Mouse (Mus musculus) limb, embryonic 14.5 days (tissue): ENCODE measurements at regions not wholly inside any gene's neighbourhood (a gene's known extent, or its start where the extent isn't known, plus 50 kb on each side); places are given as distances from the start of the nearest gene placed in this dataset.
A peak's percentile ranks its signal among the peaks of the same experiment; 100 is the strongest.

ENCODE experiments used
- ATAC-seq: fragments of 200-750 bp; cut with Nextera tagmentation; 2 replicates; pipeline ENCODE4 v1.8.0; 2017; ENCODE audit warnings: low read depth, moderate number of reproducible peaks, moderate TSS enrichment; ENCODE audit not compliant: low FRiP score
- DNase-seq: peaks from one replicate; pipeline ENCODE4 v3.0.0-alpha.2; 2015; ENCODE audit warnings: low spot score
- H3K27ac ChIP-seq: fragments of 300-500 bp; sonication (generic); replicated peaks from 2 replicates; pipeline ENCODE4 v1.5.1; 2014; ENCODE audit warnings: low read depth, mild to moderate bottlenecking, low read length, moderate library complexity, mixed read lengths
- H3K27me3 ChIP-seq: fragments of 300-500 bp; sonication (generic); 2 replicates; pipeline ENCODE4 v1.6.1; 2014; ENCODE audit warnings: low read length, mixed read lengths; ENCODE audit not compliant: control insufficient read depth, insufficient read depth
- H3K36me3 ChIP-seq: fragments of 300-500 bp; sonication (generic); 2 replicates; pipeline ENCODE4 v1.6.1; 2014; ENCODE audit warnings: mild to moderate bottlenecking, low read length, moderate library complexity, mixed read lengths; ENCODE audit not compliant: control insufficient read depth, insufficient read depth
- H3K4me1 ChIP-seq: fragments of 300-500 bp; sonication (generic); 2 replicates; pipeline ENCODE4 v1.6.1; 2014; ENCODE audit warnings: antibody characterized with exemption, low read length, mixed read lengths; ENCODE audit not compliant: control insufficient read depth, insufficient read depth
- H3K4me2 ChIP-seq: fragments of 300-500 bp; sonication (generic); replicated peaks from 2 replicates; pipeline ENCODE4 v1.6.1; 2014; ENCODE audit warnings: low read depth, mild to moderate bottlenecking, low read length, moderate library complexity; ENCODE audit not compliant: severe bottlenecking
- H3K4me3 ChIP-seq: fragments of 300-500 bp; sonication (generic); replicated peaks from 2 replicates; pipeline ENCODE4 v1.5.1; 2014; ENCODE audit warnings: low read length
- H3K9ac ChIP-seq: fragments of 300-500 bp; sonication (generic); 2 replicates; pipeline ENCODE4 v1.6.1; 2014; ENCODE audit warnings: mild to moderate bottlenecking, low read depth, low read length, moderate library complexity; ENCODE audit not compliant: severe bottlenecking
- H3K9me3 ChIP-seq: fragments of 300-500 bp; sonication (generic); 2 replicates; pipeline ENCODE4 v1.6.1; 2016; ENCODE audit warnings: low read length; ENCODE audit not compliant: control insufficient read depth
- POLR2A ChIP-seq: fragments of 200-500 bp; IDR thresholded peaks from 2 replicates; pipeline ENCODE4 v1.8.0; 2012; ENCODE audit warnings: inconsistent platforms, mild to moderate bottlenecking, moderate library complexity, borderline replicate concordance; ENCODE audit not compliant: insufficient read depth, insufficient read length; ENCODE audit errors: extremely low read depth
- WGBS: fragments of 180-500 bp; shearing (Covaris S2); extraction: QIAGEN DNeasy Blood & Tissue Kit; methylation state at CpG from one replicate; pipeline ENCODE4 v1.1.7; 2014; 5-methylcytosine and 5-hydroxymethylcytosine counted together

GRCm38 (mm10) chr9:43919010-43919409, 124.2 kb upstream of the Thy1 start:
- 82% methylated on average over 17 of the region's 17 CpGs for WGBS
- Histone ChIP-seq H3K9me3 (no peaks in the 10 kb centered on the region), H3K4me3 (no peak overlapping the region), H3K27me3 (no peaks in the 10 kb centered on the region), H3K4me2 (no peak overlapping the region), H3K27ac (no peak overlapping the region), H3K4me1 (no peaks in the 10 kb centered on the region), H3K9ac (no peak overlapping the region), H3K36me3 (no peaks in the 10 kb centered on the region)
- no peak for DNase-seq
- no peak for TF ChIP-seq POLR2A
- no peak for ATAC-seq

- no peaks in the 10 kb centered on the region for H3K4me1 ChIP-seq
- no peak overlapping the region for H3K27ac ChIP-seq
- DNase-seq: peak; percentile 29
- no peak overlapping the region for H3K9ac ChIP-seq
- no peak overlapping the region for H3K4me3 ChIP-seq
- H3K36me3 ChIP-seq: no peaks in the 10 kb centered on the region
- H3K9me3 ChIP-seq: no peaks in the 10 kb centered on the region
- WGBS: 14% methylated on average over 24 of the region's 24 CpGs
- ATAC-seq: no peak
- H3K27me3 ChIP-seq: no peaks in the 10 kb centered on the region
- no peak overlapping the region for H3K4me2 ChIP-seq
- no peak for TF ChIP-seq POLR2A
Observed at GRCm38 (mm10) chr9:43920053-43920754, 123.0 kb upstream of the Thy1 start.

GRCm38 (mm10) chr9:43922231-43922630, 121.0 kb upstream of the Thy1 start:
- Histone ChIP-seq H3K9ac (no peak overlapping the region), H3K9me3 (no peaks in the 10 kb centered on the region; the same call in 1 of the 2 replicates), H3K4me3 (no peak overlapping the region), H3K27me3 (no peaks in the 10 kb centered on the region), H3K27ac (no peak overlapping the region), H3K4me2 (no peak overlapping the region), H3K4me1 (no peaks in the 10 kb centered on the region), H3K36me3 (no peaks in the 10 kb centered on the region)
- no peak for TF ChIP-seq POLR2A
- DNase-seq (no peak), ATAC-seq (no peak)
- WGBS: 43% methylated on average over 6 of the region's 6 CpGs

GRCm38 (mm10) chr9:43923088-43923487, 120.1 kb upstream of the Thy1 start:
- Histone ChIP-seq H3K9ac (no peak overlapping the region), H3K4me1 (no peaks in the 10 kb centered on the region), H3K27ac (no peak overlapping the region), H3K4me3 (no peak overlapping the region), H3K36me3 (no peaks in the 10 kb centered on the region), H3K4me2 (no peak overlapping the region), H3K9me3 (no peaks in the 10 kb centered on the region; the same call in 1 of the 2 replicates), H3K27me3 (no peaks in the 10 kb centered on the region)
- 43% methylated on average over 4 of the region's 4 CpGs for WGBS
- no peak for TF ChIP-seq POLR2A
- DNase-seq (no peak), ATAC-seq (no peak)

DNA sequence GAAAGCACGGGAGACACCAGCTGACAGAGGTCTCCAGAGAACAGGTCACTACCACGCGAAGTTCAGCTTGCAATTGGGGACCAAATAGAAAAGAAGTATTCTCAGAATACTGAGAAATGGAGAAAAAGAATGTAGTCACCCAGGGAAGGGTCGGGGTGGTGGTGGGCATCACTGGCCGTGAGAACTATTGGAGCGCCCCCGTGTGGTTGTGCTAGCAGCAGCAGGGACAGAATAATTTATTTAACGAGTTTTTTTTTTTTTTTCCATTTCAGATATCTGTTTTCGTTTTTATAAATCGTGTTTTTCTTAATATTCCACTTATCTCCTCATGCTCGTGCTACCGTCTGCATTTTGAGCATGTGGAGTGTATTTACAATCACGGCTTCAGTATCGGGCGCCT, 118.4 kb upstream of the Thy1 start:
- Histone ChIP-seq H3K9me3 (no peaks in the 10 kb centered on the region; the same call in 1 of the 2 replicates), H3K27ac (no peak overlapping the region), H3K9ac (no peak overlapping the region), H3K27me3 (no peaks in the 10 kb centered on the region), H3K4me3 (no peak overlapping the region), H3K4me2 (no peak overlapping the region), H3K36me3 (no peaks in the 10 kb centered on the region), H3K4me1 (no peaks in the 10 kb centered on the region)
- no peak for ATAC-seq
- WGBS: 35% methylated on average over 15 of the region's 15 CpGs
- TF ChIP-seq POLR2A: no peak
- no peak for DNase-seq
